In genomic region chr6:145793109-145793593, GRCm38 (mm10) we compare ENCODE assay signal across 9 mouse cellular contexts. TPM values are rescaled to one million over a fixed set of nuclear protein-coding genes. Genes with fewer than 3 reads are reported as not detected.
DNase-seq lines count a peak whose midpoint lies in the region; ATAC-seq and TF ChIP-seq lines count a peak whose summit lies in the region.
"Had no signal": no experiment of that assay in that cellular context is flagged by ENCODE, and none has a peak within 500 bp of the region (broad histone marks: within the 10 kb centered on the region; RNA-seq: fewer than 3 reads in every experiment).

No protein-coding gene starts in this region.

- no peaks in the 10 kb centered on the region for H3K9me3 ChIP-seq in midbrain, embryonic 10.5 days (replicated peaks)
- no peaks in the 10 kb centered on the region for H3K9me3 ChIP-seq in midbrain, embryonic 16.5 days (replicated peaks; ENCODE audit: control insufficient read depth, low read length, poor library complexity, severe bottlenecking)

- peak; percentile 32; the same call in 1 of the 2 replicates for TF ChIP-seq CTCF in bone marrow, adult 2 months (IDR thresholded peaks at IDR 0.05; ENCODE audit: control insufficient read depth, insufficient read depth, low read length)
- TF ChIP-seq CTCF in embryonic fibroblast, embryonic 13.5 days (IDR thresholded peaks at IDR 0.05; ENCODE audit: borderline replicate concordance, insufficient read depth, low read length): no peak
- peak; percentile 91 for TF ChIP-seq CTCF in layer of hippocampus, adult 2 months (conservative IDR thresholded peaks at IDR 0.05)

- H3K4me3 ChIP-seq in midbrain, embryonic 10.5 days: no peak overlapping the region
- no peak overlapping the region for H3K4me3 ChIP-seq in midbrain, embryonic 16.5 days (ENCODE audit: low read depth, low read length)
- H3K4me3 ChIP-seq in bone marrow, adult 2 months (replicated peaks; ENCODE audit: control insufficient read depth, low read depth, low read length): no peak overlapping the region
- H3K4me3 ChIP-seq in embryonic fibroblast, embryonic 13.5 days (ENCODE audit: insufficient read depth, low read length): no peak overlapping the region
- no peak overlapping the region for H3K4me3 ChIP-seq in layer of hippocampus, adult 2 months
- H3K4me3 ChIP-seq: myocyte had no signal

- H3K4me2 ChIP-seq in midbrain, embryonic 16.5 days (ENCODE audit: low read length): no peak overlapping the region

- no peak overlapping the region for H3K9ac ChIP-seq in midbrain, embryonic 16.5 days (ENCODE audit: low read depth, low read length)

- no peak overlapping the region for H3K27ac ChIP-seq in midbrain, embryonic 10.5 days (replicated peaks)
- no peak overlapping the region for H3K27ac ChIP-seq in midbrain, embryonic 16.5 days (ENCODE audit: low read length)
- H3K27ac ChIP-seq in bone marrow, adult 2 months (ENCODE audit: control insufficient read depth, insufficient read depth, low read depth, low read length, poor library complexity): no peak overlapping the region
- peak overlapping the region; percentile 89 for H3K27ac ChIP-seq in embryonic fibroblast, embryonic 13.5 days (ENCODE audit: insufficient read depth, low read length)
- H3K27ac ChIP-seq in layer of hippocampus, adult 2 months: no peak overlapping the region

- H3K27me3 ChIP-seq in midbrain, embryonic 10.5 days (ENCODE audit: low read depth, poor library complexity, severe bottlenecking): no peaks in the 10 kb centered on the region
- no peaks in the 10 kb centered on the region for H3K27me3 ChIP-seq in midbrain, embryonic 16.5 days (ENCODE audit: control insufficient read depth, insufficient read depth, low read depth, low read length)

- 22% methylated on average over 4 of the region's 4 CpGs for WGBS in midbrain, embryonic 10.5 days
- 20% methylated on average over 4 of the region's 4 CpGs for WGBS in midbrain, embryonic 16.5 days
- 12% methylated on average over 4 of the region's 4 CpGs for WGBS in bone marrow, adult 2 months

- intact Hi-C loops in heart, postnatal 36 days (cut with DNase I): loop anchor here (2.0 to 10.0 kb wide), 5 partner anchors 44 to 548 kb away; no protein-coding TSS in a partner anchor

- peak; percentile 24 for DNase-seq in midbrain, embryonic 10.5 days (ENCODE audit: low spot score)
- peak; percentile 62 to 71 for DNase-seq in heart, postnatal 36 days
- peak; percentile 45 to 70 for DNase-seq in layer of hippocampus, adult 2 months (ENCODE audit: low spot score in 2 of 2)
- peak; percentile 82 for DNase-seq in lung, postnatal 10 days
- DNase-seq in spleen, postnatal 36 days (ENCODE audit: low spot score in 2 of 2): peak; percentile 39 to 57

- no peak for ATAC-seq in midbrain, embryonic 16.5 days

- H3K36me3 ChIP-seq in midbrain, embryonic 10.5 days: no peaks in the 10 kb centered on the region
- H3K36me3 ChIP-seq in midbrain, embryonic 16.5 days (ENCODE audit: control insufficient read depth, insufficient read depth, low read length): no peaks in the 10 kb centered on the region

- H3K4me1 ChIP-seq in midbrain, embryonic 10.5 days: peaks cover 8% of the 10 kb centered on the region
- no peaks in the 10 kb centered on the region; the same call in 1 of the 2 replicates for H3K4me1 ChIP-seq in midbrain, embryonic 16.5 days (ENCODE audit: control insufficient read depth, insufficient read depth, low read length)
- no peaks in the 10 kb centered on the region for H3K4me1 ChIP-seq in bone marrow, adult 2 months (ENCODE audit: control insufficient read depth, insufficient read depth, low read length)
- peaks cover 43% of the 10 kb centered on the region for H3K4me1 ChIP-seq in embryonic fibroblast, embryonic 13.5 days (ENCODE audit: control insufficient read depth, insufficient read depth, low read length)

- TF ChIP-seq POLR2A in bone marrow, adult 2 months (IDR thresholded peaks at IDR 0.05; ENCODE audit: borderline replicate concordance, control insufficient read depth, low read depth, low read length): no peak
- no peak for TF ChIP-seq POLR2A in embryonic fibroblast, embryonic 13.5 days (IDR thresholded peaks at IDR 0.05; ENCODE audit: low read depth, low read length)

RNA-seq across cellular contexts. Expression of gene Rassf8, which starts 46.6 kb away (rescaled TPM):
- 3.0 and 3.6 TPM in 2 replicates for polyA plus RNA-seq in midbrain, embryonic 10.5 days (2016; fragmentation: Nextera tagmentation; extraction: Ambion mirVana)
- 5.0 and 6.0 TPM in 2 replicates for polyA plus RNA-seq in midbrain, embryonic 16.5 days (2015; fragmentation: Nextera tagmentation; extraction: Ambion mirVana)
- polyA plus RNA-seq in bone marrow, adult 2 months (2011; ENCODE audit: insufficient read depth, insufficient read length, low replicate concordance, missing spikeins): 3.0 and 3.5 TPM in 2 replicates
- polyA plus RNA-seq in embryonic fibroblast, embryonic 13.5 days (2011; ENCODE audit: insufficient read length, low read depth, missing spikeins): 65.0 and 73.0 TPM in 2 replicates
- 10 to 100 TPM; 48.9 to 51.9 TPM for total RNA-seq in heart, postnatal 36 days (2021)
- total RNA-seq in layer of hippocampus, adult 2 months (2021): 10 to 100 TPM; 25.6 to 26.4 TPM

Comparison
In these comparisons a context has a peak if more than half of its experiments do, and no peak if none do; other contexts are left out.
1. DNase-seq: peak in every context shown above with its lines; median percentile 82 in lung, postnatal 10 days; 66 in heart, postnatal 36 days; 58 in layer of hippocampus, adult 2 months; 48 in spleen, postnatal 36 days; 24 in midbrain, embryonic 10.5 days.